Mouse (Mus musculus) hindbrain, embryonic 15.5 days (tissue): Measurements from ENCODE around the gene Pcnp. TPM values are rescaled to one million over a fixed set of nuclear protein-coding genes. Genes with fewer than 3 reads are reported as not detected.
"Not testable (repeated sequence)": the region's sequence is repeated elsewhere in the genome, so short reads cannot be mapped to it uniquely, and the experiment has no call there.

Source experiments
- ATAC-seq: fragments of 200-750 bp; cut with Nextera tagmentation; 2 replicates; pipeline ENCODE4 v1.8.0; 2017; ENCODE audit warnings: low read depth, moderate number of reproducible peaks, moderate TSS enrichment; ENCODE audit not compliant: low FRiP score
- H3K27ac ChIP-seq: fragments of 300-500 bp; sonication (generic); replicated peaks from 2 replicates; pipeline ENCODE4 v1.5.1; 2015; ENCODE audit warnings: mild to moderate bottlenecking, inconsistent platforms
- H3K27me3 ChIP-seq: fragments of 300-500 bp; sonication (generic); 2 replicates; pipeline ENCODE4 v1.6.1; 2015; ENCODE audit warnings: control low read depth, inconsistent platforms
- H3K36me3 ChIP-seq: fragments of 300-500 bp; sonication (generic); 2 replicates; pipeline ENCODE4 v1.6.1; 2015; ENCODE audit warnings: control low read depth, inconsistent platforms
- H3K4me1 ChIP-seq: fragments of 300-500 bp; sonication (generic); replicated peaks from 2 replicates; pipeline ENCODE4 v1.6.1; 2015; ENCODE audit warnings: control low read depth, inconsistent platforms
- H3K4me2 ChIP-seq: fragments of 300-500 bp; sonication (generic); 2 replicates; pipeline ENCODE4 v1.6.1; 2015; ENCODE audit warnings: moderate library complexity, mild to moderate bottlenecking, inconsistent platforms
- H3K4me3 ChIP-seq: fragments of 300-500 bp; sonication (generic); 2 replicates; pipeline ENCODE4 v1.5.1; 2015; ENCODE audit warnings: mild to moderate bottlenecking, inconsistent platforms
- H3K9ac ChIP-seq: fragments of 300-500 bp; sonication (generic); 2 replicates; pipeline ENCODE4 v1.6.1; 2015; ENCODE audit warnings: inconsistent platforms
- H3K9me3 ChIP-seq: fragments of 300-500 bp; sonication (generic); 2 replicates; pipeline ENCODE4 v1.6.1; 2016; ENCODE audit warnings: control low read depth, inconsistent platforms
- WGBS: fragments of 180-500 bp; shearing (Covaris S2); methylation state at CpG from one replicate; pipeline ENCODE4 v1.1.7; 2015; 5-methylcytosine and 5-hydroxymethylcytosine counted together
- polyA plus RNA-seq: library from polyadenylated mRNA; unstranded; fragments of >200 nt; fragmentation: Nextera tagmentation; extraction: Ambion mirVana; gene quantifications from 2 replicates; pipeline ENCODE4 v1.2.1, GENCODE M21; 2015

Gene Pcnp
- polyA plus RNA-seq, 1 experiment from 2014 or later: 193 TPM

DNA sequence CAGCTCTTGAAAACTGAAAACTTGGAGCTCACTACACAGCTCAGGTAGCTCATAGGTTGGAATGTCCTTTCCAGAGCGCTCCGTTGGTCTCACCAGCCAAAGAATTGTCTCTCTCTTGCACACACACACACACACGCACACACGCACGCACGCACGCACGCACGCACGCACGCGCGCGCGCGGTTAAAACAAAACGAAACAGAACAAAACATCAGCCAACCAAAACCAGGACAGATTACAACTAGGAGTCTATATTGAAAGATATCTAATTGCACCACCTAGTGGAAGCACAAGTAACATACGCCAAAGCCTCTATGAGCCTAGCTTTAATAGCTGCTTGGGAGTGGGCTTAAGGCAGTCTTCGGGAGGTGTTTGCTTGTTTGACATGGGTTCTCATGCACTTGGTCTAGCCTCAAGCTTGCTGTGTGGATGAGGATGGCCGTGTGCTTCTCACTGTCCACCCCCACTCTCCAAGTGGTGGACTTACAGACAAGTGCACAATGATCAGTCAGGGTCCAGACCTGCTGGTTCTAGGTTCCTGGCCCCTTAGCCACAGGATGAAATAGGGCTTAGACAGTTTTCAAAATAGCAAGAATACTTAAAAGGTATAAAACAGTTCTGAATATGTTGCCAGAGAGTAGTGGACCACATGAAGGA, 34.9 kb upstream of the Pcnp start:
- WGBS: 6% methylated on average over 20 of the region's 20 CpGs
- no peaks in the 10 kb centered on the region for H3K9me3 ChIP-seq
- peak overlapping the region; percentile 64 for H3K4me2 ChIP-seq
- peak overlapping the region; percentile 43; the same call in 1 of the 2 replicates for H3K9ac ChIP-seq
- H3K36me3 ChIP-seq: no peaks in the 10 kb centered on the region
- peak overlapping the region; percentile 75 for H3K27ac ChIP-seq
- no peaks in the 10 kb centered on the region for H3K4me1 ChIP-seq
- ATAC-seq: peak; percentile 95
- H3K27me3 ChIP-seq: no peaks in the 10 kb centered on the region
- H3K4me3 ChIP-seq: peak overlapping the region; percentile 36

DNA sequence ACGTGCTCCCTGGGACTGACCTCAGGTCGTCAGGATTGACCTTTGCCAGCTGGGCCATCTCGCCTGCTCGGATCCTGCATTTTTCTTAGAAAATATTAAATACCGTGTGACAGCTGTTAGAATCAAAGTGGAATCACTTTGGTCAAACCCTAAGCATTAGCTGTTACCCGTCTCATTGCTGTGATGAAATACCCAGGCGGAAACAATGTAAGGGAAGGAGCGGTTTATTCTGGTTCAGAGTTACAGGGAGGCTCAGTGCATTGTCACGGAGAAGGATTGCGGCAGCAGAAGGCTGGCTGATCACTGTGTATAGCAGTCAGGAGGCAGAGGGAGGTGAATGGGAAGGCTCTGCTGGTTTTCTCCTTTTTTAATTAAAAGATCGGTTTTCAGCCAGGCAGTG, 33.4 kb upstream of the Pcnp start:
- WGBS: 48% methylated on average over 11 of the region's 11 CpGs
- Histone ChIP-seq H3K9me3 (no peaks in the 10 kb centered on the region), H3K9ac (no peak overlapping the region), H3K4me1 (no peaks in the 10 kb centered on the region), H3K4me3 (no peak overlapping the region), H3K4me2 (no peak overlapping the region), H3K27ac (no peak overlapping the region), H3K36me3 (no peaks in the 10 kb centered on the region), H3K27me3 (no peaks in the 10 kb centered on the region)
- ATAC-seq: no peak

DNA sequence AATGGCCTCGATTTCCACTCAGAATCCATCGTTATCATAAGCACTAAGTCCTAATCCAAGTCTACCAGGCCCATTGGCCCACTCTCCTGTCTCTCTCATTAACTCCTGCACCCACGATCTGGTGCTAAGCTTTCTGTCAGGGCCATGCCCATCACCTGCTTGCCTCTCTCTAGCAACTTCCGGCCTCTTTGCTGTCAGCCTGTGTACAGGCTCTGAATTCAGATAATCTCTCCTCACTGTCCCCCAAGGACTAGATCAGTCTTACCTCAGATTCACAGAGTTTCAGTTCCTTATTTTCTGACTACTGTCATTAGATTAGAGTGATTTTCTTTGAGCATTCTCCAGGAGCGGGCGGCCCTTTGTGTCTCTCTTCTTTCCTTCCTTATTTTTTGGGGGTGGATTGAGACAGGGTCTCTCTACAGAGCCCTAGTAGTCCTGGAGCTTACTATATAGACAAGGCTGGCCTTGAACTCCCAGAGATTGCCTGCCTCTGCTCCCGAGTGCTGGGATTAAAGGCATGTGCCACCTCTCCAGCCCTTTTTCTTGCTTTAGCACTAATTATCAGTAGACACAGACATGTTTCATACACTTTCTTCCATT, 32.6 kb upstream of the Pcnp start:
- 82% methylated on average over 7 of the region's 7 CpGs for WGBS
- no peak overlapping the region for H3K9ac ChIP-seq

DNA sequence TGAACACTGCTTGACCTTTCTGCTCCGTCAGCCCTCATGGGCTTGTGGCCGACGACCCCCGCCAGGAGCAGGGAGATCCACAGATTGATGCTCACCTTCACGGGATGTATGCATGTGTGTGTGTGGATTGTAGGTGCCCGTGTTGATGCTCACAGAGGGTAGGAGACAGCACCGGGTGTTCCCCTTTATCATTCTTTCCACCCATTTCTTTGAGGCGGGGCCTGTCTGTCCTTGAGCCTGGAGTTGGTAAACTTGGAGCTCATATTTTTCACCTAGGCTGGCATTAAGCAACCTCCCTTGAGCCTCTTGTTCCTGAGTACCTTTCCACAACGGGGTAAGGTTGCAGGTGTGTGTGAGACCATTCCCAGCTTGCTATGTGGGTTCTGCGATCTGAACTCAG, 28.6 kb upstream of the Pcnp start:
- no peak overlapping the region for H3K4me3 ChIP-seq
- H3K4me2 ChIP-seq: no peak overlapping the region
- no peak for ATAC-seq
- no peak overlapping the region for H3K27ac ChIP-seq
- H3K9me3 ChIP-seq: no peaks in the 10 kb centered on the region
- 67% methylated on average over 10 of the region's 10 CpGs for WGBS
- H3K4me1 ChIP-seq: no peaks in the 10 kb centered on the region
- H3K36me3 ChIP-seq: no peaks in the 10 kb centered on the region
- no peaks in the 10 kb centered on the region for H3K27me3 ChIP-seq
- H3K9ac ChIP-seq: no peak overlapping the region

More for the DNA sequence above, 32.6 kb upstream of the Pcnp start:
- no peak for ATAC-seq
- Histone ChIP-seq H3K4me1 (no peaks in the 10 kb centered on the region), H3K27me3 (no peaks in the 10 kb centered on the region), H3K9me3 (no peaks in the 10 kb centered on the region), H3K27ac (no peak overlapping the region), H3K4me2 (no peak overlapping the region), H3K4me3 (no peak overlapping the region), H3K36me3 (no peaks in the 10 kb centered on the region)

DNA sequence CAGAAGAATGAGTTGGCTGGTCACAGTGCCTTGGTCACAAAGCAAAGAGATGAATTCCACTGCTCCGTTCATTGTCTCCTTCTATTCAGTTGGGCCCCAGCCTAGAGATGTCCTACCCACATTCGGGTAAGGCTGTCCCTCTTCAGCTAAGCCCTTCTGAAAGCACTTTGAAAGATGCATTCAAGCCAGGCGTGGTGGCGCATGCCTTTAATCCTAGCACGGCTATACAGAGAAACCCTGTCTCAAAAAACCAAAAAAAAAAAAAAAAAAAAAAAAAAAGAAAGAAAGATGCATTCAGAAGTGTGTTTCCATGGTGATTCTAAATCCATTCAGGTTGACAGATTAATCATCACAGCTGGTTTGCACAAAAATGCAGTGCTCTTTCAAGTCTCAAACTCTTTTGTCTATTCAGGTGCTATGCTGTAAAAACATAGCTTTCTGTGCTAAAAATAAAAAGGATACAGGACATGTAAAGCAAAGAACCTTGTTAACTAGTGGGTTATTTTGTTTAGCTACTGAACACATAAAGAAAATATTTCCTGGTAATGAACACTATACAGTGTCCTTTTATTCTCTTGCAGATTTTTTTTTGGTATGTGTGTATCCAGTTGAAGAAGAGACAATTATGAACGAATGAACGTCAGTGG, 27.5 kb upstream of the Pcnp start:
- no peaks in the 10 kb centered on the region for H3K36me3 ChIP-seq
- no peaks in the 10 kb centered on the region for H3K27me3 ChIP-seq
- ATAC-seq: peak; percentile 51; the same call in 1 of the 2 replicates
- WGBS: 18% methylated on average over 7 of the region's 7 CpGs
- H3K4me2 ChIP-seq: no peak overlapping the region
- H3K4me1 ChIP-seq: no peaks in the 10 kb centered on the region
- 0 out of 2 replicates have a peak overlapping the region, but pooled peaks have one; percentile 45 for H3K27ac ChIP-seq
- H3K4me3 ChIP-seq: no peak overlapping the region
- no peak overlapping the region for H3K9ac ChIP-seq
- no peaks in the 10 kb centered on the region for H3K9me3 ChIP-seq

DNA sequence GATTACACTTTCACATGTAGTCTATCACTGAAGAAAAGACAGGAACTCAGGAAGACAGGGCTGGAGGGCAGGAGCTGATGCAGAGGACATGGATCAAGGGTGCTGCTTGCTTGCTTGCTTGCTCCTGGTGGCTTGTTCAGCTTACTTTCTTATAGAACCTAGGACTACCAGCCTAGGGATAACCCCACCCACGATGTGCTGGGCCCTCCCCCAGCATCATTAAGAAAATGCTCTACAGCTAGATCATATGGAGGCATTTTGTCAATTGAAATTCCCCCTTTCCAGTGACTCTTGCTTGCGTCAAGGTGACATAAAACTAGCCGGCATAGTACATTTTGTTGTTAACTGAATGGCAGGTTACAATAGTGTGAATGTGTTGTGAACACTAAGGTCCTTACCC, 26.4 kb upstream of the Pcnp start:
- WGBS: 87% methylated on average over 3 of the region's 3 CpGs
- no peak for ATAC-seq

DNA sequence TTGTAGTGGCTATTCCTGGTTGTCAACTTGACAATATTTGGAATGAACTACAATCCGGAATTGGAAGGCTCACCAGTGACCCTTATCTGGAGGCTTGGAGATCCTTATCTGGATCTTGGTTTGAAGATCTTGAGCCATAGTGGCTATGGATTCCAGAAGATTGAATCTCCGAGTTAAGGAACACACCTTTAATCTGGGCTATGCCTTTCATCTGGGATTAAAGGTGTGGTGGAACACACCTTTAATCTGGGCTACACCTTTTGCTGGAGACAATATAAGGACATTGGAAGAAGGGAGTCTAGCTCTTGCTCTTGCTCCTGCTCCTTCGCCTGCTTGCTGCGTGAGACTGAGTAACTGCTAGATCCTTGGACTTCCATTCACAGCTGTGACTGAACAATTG, 18.5 kb upstream of the Pcnp start, which contains the start of gene Senp7:
Gene Senp7 (plus strand): TSS at position 301 of the 400 bp plus-strand sequence.
- not testable (repeated sequence) for H3K4me3 ChIP-seq, H3K27me3 ChIP-seq, H3K36me3 ChIP-seq, H3K27ac ChIP-seq, H3K9ac ChIP-seq, H3K4me1 ChIP-seq, H3K9me3 ChIP-seq, H3K4me2 ChIP-seq, ATAC-seq
- WGBS: no CpG with 5 or more reads among the region's 4 CpGs

More for the DNA sequence above, 26.4 kb upstream of the Pcnp start:
- no peak overlapping the region for H3K4me2 ChIP-seq
- no peak overlapping the region for H3K9ac ChIP-seq
- H3K4me3 ChIP-seq: no peak overlapping the region
- no peak overlapping the region for H3K27ac ChIP-seq
- no peaks in the 10 kb centered on the region for H3K9me3 ChIP-seq
- H3K36me3 ChIP-seq: no peaks in the 10 kb centered on the region
- H3K27me3 ChIP-seq: no peaks in the 10 kb centered on the region
- no peaks in the 10 kb centered on the region for H3K4me1 ChIP-seq

DNA sequence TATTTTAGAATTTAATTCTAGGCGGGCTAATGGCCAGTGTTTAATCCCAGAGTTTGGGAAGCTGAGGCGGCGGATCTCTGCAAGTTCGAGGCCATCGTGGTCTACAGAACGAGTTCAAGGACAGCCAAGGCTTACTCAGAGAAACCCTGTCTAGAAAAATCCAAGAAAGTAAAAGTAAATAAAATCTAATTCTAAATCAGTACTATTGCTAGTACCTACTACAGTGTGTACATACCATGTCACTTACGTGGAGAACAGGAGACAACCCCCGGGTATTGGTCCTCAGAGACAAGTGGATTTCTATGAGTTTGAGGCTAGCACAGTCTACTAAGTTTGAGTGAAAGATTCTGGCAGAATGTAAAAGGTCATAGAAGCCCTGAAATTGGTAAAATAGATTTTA, 8.6 kb upstream of the Pcnp start:
- WGBS: 37% methylated on average over 8 of the region's 8 CpGs
- peak overlapping the region; percentile 69 for H3K4me3 ChIP-seq
- H3K27ac ChIP-seq: peak overlapping the region; percentile 86
- peaks cover 17% of the 10 kb centered on the region for H3K4me1 ChIP-seq
- peaks cover 14% of the 10 kb centered on the region for H3K36me3 ChIP-seq
- H3K9me3 ChIP-seq: no peaks in the 10 kb centered on the region
- H3K9ac ChIP-seq: peak overlapping the region; percentile 76
- H3K27me3 ChIP-seq: no peaks in the 10 kb centered on the region
- ATAC-seq: peak; percentile 37; the same call in 1 of the 2 replicates
- H3K4me2 ChIP-seq: peak overlapping the region; percentile 66

DNA sequence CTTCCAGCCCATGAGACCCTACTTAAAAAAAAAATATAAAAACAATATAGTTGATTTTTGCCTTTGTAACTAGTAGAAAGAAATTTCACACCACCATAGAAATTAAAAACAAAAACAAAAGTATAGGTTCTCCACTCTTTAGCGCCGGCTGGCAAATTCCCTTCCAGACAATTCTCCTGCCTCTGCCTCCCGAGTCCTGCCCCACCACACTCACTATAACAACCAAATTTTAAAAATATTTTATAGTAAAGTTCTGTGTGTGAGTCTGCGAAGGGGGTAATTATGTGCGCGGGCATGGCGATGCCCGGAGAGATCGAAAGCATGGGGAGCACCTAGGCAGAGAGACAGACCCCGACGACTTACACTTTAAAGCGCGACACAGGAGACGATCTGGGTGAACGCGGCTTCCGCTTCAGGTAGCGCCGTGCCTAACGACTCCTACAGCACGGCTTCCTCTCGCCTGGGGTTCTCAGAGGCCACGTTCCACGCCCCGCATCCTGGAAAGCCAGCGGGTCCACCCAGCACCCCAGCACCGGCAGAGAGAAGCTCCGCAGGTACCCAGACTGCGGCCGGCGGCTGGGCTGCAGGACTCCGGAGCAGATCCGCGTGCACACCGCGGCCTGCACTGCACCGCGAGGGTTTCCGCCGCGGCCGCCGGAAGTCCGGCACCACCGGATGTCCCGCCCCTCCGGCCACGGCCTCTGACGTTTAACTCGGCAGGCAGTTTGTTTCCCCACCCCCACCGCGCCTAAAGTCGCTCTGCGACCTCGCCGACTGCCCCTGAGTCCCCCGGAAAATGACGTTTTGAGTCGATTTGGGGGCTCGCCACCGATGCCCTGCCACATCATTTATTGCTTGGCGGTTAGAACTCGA, 7.8 kb upstream of the Pcnp start, which contains the start of gene Trmt10c:
Gene Trmt10c (minus strand): TSS at position 682 of the 873 bp plus-strand sequence.
- Histone ChIP-seq H3K36me3 (peaks cover 21% of the 10 kb centered on the region), H3K27me3 (no peaks in the 10 kb centered on the region), H3K4me3 (peak within 1 kb of the TSS; percentile 69), H3K4me1 (peaks cover 17% of the 10 kb centered on the region), H3K9ac (peak within 1 kb of the TSS; percentile 76), H3K9me3 (no peaks in the 10 kb centered on the region), H3K4me2 (peak within 1 kb of the TSS; percentile 66), H3K27ac (peak within 1 kb of the TSS; percentile 86)
- ATAC-seq: peak; percentile 99
- WGBS: under 1% methylated on average over 62 of the region's 63 CpGs

DNA sequence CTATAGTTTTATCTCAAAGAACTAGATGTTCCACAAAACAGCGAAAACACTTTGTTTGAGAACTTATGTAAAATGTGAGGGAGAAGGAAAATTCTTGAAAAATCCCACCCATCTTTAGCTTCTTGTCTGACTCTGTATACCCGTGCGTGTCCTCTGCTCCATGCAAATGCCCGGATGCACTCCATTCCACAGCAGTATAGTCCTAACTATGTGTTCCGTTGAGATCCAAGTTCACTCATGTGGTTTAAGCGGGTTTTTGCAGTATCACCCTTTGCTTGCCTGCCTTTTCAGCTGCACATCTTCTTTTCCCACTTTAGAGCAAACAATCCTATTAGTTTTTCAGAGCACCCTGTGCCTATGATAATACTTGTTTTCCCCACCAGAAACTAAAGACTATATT, 7.0 kb upstream of the Pcnp start:
- 75% methylated on average over 6 of the region's 6 CpGs for WGBS

DNA sequence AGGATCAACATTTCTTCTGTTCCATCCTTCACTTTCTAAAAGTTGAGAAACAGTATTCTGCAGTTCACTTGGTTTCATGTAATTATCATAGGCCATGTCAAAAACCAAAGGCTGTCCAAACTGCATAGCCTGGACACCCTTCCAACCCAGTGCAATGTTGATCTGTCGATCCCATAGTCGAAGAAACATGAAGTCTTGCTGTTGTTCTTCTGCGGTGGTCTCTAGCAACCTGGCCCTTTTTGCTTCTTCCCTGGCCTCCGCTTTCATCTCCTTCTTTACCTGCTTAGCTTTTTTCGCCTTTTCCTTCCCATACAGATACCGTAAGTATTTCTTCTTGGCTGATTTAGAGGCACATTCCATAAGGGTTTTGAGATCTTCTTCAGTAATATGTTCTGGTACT, 5.0 kb upstream of the Pcnp start:
- no peak overlapping the region for H3K9ac ChIP-seq
- no peaks in the 10 kb centered on the region for H3K9me3 ChIP-seq
- 94% methylated on average over 6 of the region's 6 CpGs for WGBS
- no peak overlapping the region for H3K4me2 ChIP-seq
- H3K4me1 ChIP-seq: peaks cover 25% of the 10 kb centered on the region
- no peak for ATAC-seq
- peaks cover 29% of the 10 kb centered on the region for H3K36me3 ChIP-seq
- H3K27me3 ChIP-seq: no peaks in the 10 kb centered on the region
- H3K4me3 ChIP-seq: no peak overlapping the region
- no peak overlapping the region for H3K27ac ChIP-seq

More for the DNA sequence above, 7.0 kb upstream of the Pcnp start:
- H3K4me1 ChIP-seq: peaks cover 17% of the 10 kb centered on the region
- H3K4me3 ChIP-seq: peak overlapping the region; percentile 69
- peak overlapping the region; percentile 66 for H3K4me2 ChIP-seq
- H3K9me3 ChIP-seq: no peaks in the 10 kb centered on the region
- peaks cover 29% of the 10 kb centered on the region for H3K36me3 ChIP-seq
- no peak overlapping the region for H3K27ac ChIP-seq
- no peaks in the 10 kb centered on the region for H3K27me3 ChIP-seq
- H3K9ac ChIP-seq: peak overlapping the region; percentile 76; the same call in 1 of the 2 replicates
- ATAC-seq: no peak
